Mouse (Mus musculus): ENCODE measurements around the gene Frmd4a.
A peak's percentile ranks its signal among the peaks of the same experiment; 100 is the strongest.

The Frmd4a gene

GRCm38 (mm10) chr2:4499257-4499656, 481.7 kb downstream of the Frmd4a start:
- DNase-seq, result peak; percentile 66

GRCm38 (mm10) chr2:4499916-4500315, 482.4 kb downstream of the Frmd4a start:
- no peak for DNase-seq

- DNase-seq, result peak; percentile 79
Observed at GRCm38 (mm10) chr2:4501257-4502027, 483.9 kb downstream of the Frmd4a start.

- DNase-seq, result no peak
Observed at GRCm38 (mm10) chr2:4504413-4504812, 486.9 kb downstream of the Frmd4a start.

- no peak for DNase-seq
Observed at GRCm38 (mm10) chr2:4505695-4506094, 488.2 kb downstream of the Frmd4a start.

GRCm38 (mm10) chr2:4506659-4507058, 489.1 kb downstream of the Frmd4a start:
- DNase-seq, result no peak

- no peak for DNase-seq
Observed at GRCm38 (mm10) chr2:4507887-4508615, 490.5 kb downstream of the Frmd4a start.

GRCm38 (mm10) chr2:4508959-4509615, 491.6 kb downstream of the Frmd4a start:
- DNase-seq, result peak; percentile 40

GRCm38 (mm10) chr2:4509739-4510138, 492.2 kb downstream of the Frmd4a start:
- DNase-seq, result peak; percentile 43

- DNase-seq, result peak; percentile 87
Observed at GRCm38 (mm10) chr2:4510208-4511079, 492.9 kb downstream of the Frmd4a start.

- DNase-seq, result no peak
Observed at GRCm38 (mm10) chr2:4511080-4511386, 493.5 kb downstream of the Frmd4a start.

GRCm38 (mm10) chr2:4512607-4513006, 495.1 kb downstream of the Frmd4a start:
- DNase-seq, result peak; percentile 9

GRCm38 (mm10) chr2:4515910-4516309, 498.4 kb downstream of the Frmd4a start:
- no peak for DNase-seq

- DNase-seq, result peak; percentile 14
Observed at GRCm38 (mm10) chr2:4516819-4517552, 499.5 kb downstream of the Frmd4a start.

- peak; percentile 38 for DNase-seq
Observed at GRCm38 (mm10) chr2:4517553-4518125, 500.1 kb downstream of the Frmd4a start.

- no peak for DNase-seq
Observed at GRCm38 (mm10) chr2:4518549-4518948, 501.0 kb downstream of the Frmd4a start.

GRCm38 (mm10) chr2:4522769-4523487, 505.4 kb downstream of the Frmd4a start:
- no peak for DNase-seq

GRCm38 (mm10) chr2:4527094-4527493, 509.6 kb downstream of the Frmd4a start:
- DNase-seq, result no peak

GRCm38 (mm10) chr2:4529254-4529729, 511.8 kb downstream of the Frmd4a start:
- DNase-seq, result no peak

- peak; percentile 52 for DNase-seq
Observed at GRCm38 (mm10) chr2:4531533-4532197, 514.1 kb downstream of the Frmd4a start.
